Mouse (Mus musculus) kidney, adult 2 months (tissue): ENCODE results near the gene Car11.

ENCODE experiments used
- CTCF ChIP-seq: fragments of 200-500 bp; conservative IDR thresholded peaks from 2 replicates; pipeline ENCODE4 v1.5.1; 2011; ENCODE audit warnings: low read depth, mild to moderate bottlenecking, control low read depth, low read length, moderate library complexity, mixed read lengths; ENCODE audit not compliant: insufficient read depth, insufficient read length
- POLR2A ChIP-seq: fragments of 200-500 bp; IDR thresholded peaks from one replicate; pipeline ENCODE4 v1.6.1; 2011; ENCODE audit warnings: low read depth, low read length, control low read depth

DNA sequence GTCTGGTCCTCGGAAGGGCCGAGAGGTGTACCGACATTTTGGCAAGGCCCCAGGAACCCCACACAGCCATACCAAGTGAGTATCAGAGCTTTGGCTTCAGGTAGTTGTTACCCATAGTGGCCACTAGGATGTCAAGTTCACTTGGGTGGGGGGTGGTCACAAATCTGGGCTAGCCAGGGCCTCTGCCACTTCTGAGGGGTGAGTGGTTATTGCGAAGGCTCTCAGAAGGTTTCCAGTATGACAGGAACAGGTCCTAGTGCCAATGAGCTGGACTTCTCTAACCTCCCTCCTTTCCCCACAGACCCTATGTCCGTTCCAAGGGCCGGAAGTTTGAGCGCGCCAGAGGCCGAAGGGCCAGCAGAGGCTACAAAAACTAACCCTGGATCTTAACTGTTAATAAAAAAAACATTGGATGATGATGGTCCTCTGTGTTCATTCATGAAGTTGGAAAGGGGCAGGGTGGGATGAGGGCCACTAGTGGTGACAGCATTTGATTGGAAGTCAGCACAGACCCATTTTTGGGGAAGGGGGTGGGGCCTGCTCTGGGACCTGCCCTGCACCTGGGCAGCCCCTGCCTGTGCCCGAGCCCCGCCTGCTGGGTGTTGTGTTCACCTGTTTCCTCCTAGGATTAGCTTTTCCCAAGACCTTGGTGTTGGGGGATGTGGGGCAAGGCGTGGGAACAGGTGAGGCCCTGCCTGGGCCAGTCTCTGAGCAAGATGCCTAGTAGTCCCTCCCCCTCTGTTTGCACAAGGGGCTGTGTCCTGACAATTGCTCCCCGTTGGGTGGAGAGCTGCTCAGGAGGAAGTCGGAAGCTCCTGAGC is 21.0 kb downstream of the Car11 start, which contains the start of gene Fam83e:
- TF ChIP-seq POLR2A (no peak), CTCF (no peak)
